Mouse (Mus musculus): ENCODE measurements around the gene Olfr70. TPM values are rescaled to one million over a fixed set of nuclear protein-coding genes. Genes with fewer than 3 reads are reported as not detected.

The Olfr70 gene
- polyA plus RNA-seq, 1 experiment from 2014 or later = not detected

- ATAC-seq (ENCODE audit: low FRiP score) = no peak
- peak within 1 kb of the TSS; percentile 40 for H3K4me2 ChIP-seq
- H3K4me1 ChIP-seq (ENCODE audit: control insufficient read depth, insufficient read depth, low read length) = peaks cover 12% of the 10 kb centered on the region
- H3K36me3 ChIP-seq (ENCODE audit: control insufficient read depth, insufficient read depth, low read length) = no peaks in the 10 kb centered on the region
- H3K9ac ChIP-seq (ENCODE audit: low read length) = peak within 1 kb of the TSS; percentile 42; the same call in 1 of the 2 replicates
- peak within 1 kb of the TSS; percentile 25 for H3K4me3 ChIP-seq (ENCODE audit: low read depth, low read length)
- H3K27ac ChIP-seq (ENCODE audit: low read depth, low read length) = no peak within 1 kb of the TSS
- peak; percentile 93 for DNase-seq (ENCODE audit: low spot score, missing footprints)
- 13% methylated on average over 24 of the region's 24 CpGs for WGBS
- H3K9me3 ChIP-seq (ENCODE audit: control insufficient read depth, low read length) = no peaks in the 10 kb centered on the region; the same call in 1 of the 2 replicates
- H3K27me3 ChIP-seq (ENCODE audit: control insufficient read depth, insufficient read depth, low read length) = 0 out of 2 replicates have a peak, but pooled peaks cover under 1% of the 10 kb centered on the region
These were observed 47.2 kb downstream of the Olfr70 start, which contains the start of gene Spag8 for GRCm38 (mm10) chr4:43653161-43654015. TSS of gene Spag8 (minus strand) at chr4:43653594.

GRCm38 (mm10) chr4:43652726-43653125, 47.9 kb downstream of the Olfr70 start:
- no peaks in the 10 kb centered on the region; the same call in 1 of the 2 replicates for H3K9me3 ChIP-seq (ENCODE audit: control insufficient read depth, low read length)
- H3K27me3 ChIP-seq (ENCODE audit: control insufficient read depth, insufficient read depth, low read length) = no peaks in the 10 kb centered on the region
- 89% methylated on average over 4 of the region's 4 CpGs for whole genome bisulfite sequencing
- DNase-seq (ENCODE audit: low spot score, missing footprints) = no peak
- no peak overlapping the region for H3K9ac ChIP-seq (ENCODE audit: low read length)
- H3K4me1 ChIP-seq (ENCODE audit: control insufficient read depth, insufficient read depth, low read length) = peaks cover 12% of the 10 kb centered on the region
- no peaks in the 10 kb centered on the region for H3K36me3 ChIP-seq (ENCODE audit: control insufficient read depth, insufficient read depth, low read length)
- H3K27ac ChIP-seq (ENCODE audit: low read depth, low read length) = no peak overlapping the region
- no peak for ATAC-seq (ENCODE audit: low FRiP score)
- no peak overlapping the region for H3K4me3 ChIP-seq (ENCODE audit: low read depth, low read length)
- peak overlapping the region; percentile 40 for H3K4me2 ChIP-seq

GRCm38 (mm10) chr4:43649783-43650182, 50.8 kb downstream of the Olfr70 start:
- H3K36me3 ChIP-seq (ENCODE audit: control insufficient read depth, insufficient read depth, low read length) = no peaks in the 10 kb centered on the region
- H3K27ac ChIP-seq (ENCODE audit: low read depth, low read length) = no peak overlapping the region
- ATAC-seq (ENCODE audit: low FRiP score) (no peak), DNase-seq (ENCODE audit: low spot score, missing footprints) (peak; percentile 78)
- no peak overlapping the region for H3K4me3 ChIP-seq (ENCODE audit: low read depth, low read length)
- H3K27me3 ChIP-seq (ENCODE audit: control insufficient read depth, insufficient read depth, low read length) = no peaks in the 10 kb centered on the region
- WGBS = 93% methylated on average over 3 of the region's 3 CpGs
- H3K4me2 ChIP-seq = no peak overlapping the region
- H3K9me3 ChIP-seq (ENCODE audit: control insufficient read depth, low read length) = no peaks in the 10 kb centered on the region; the same call in 1 of the 2 replicates
- peaks cover 7% of the 10 kb centered on the region for H3K4me1 ChIP-seq (ENCODE audit: control insufficient read depth, insufficient read depth, low read length)
- H3K9ac ChIP-seq (ENCODE audit: low read length) = no peak overlapping the region

Other genes with a start within 250 kb of the Olfr70 start
- gene Cd72, start 246.2 kb downstream of the Olfr70 start, polyA plus RNA-seq (2014; fragmentation: Nextera tagmentation; extraction: Ambion mirVana) = 2.9 and 3.4 TPM in 2 replicates
- gene Sit1, start 217.1 kb downstream of the Olfr70 start, polyA plus RNA-seq (2014; fragmentation: Nextera tagmentation; extraction: Ambion mirVana) = not detected in 2 replicates
- gene Ccdc107, start 207.9 kb downstream of the Olfr70 start, polyA plus RNA-seq (2014; fragmentation: Nextera tagmentation; extraction: Ambion mirVana) = 45.8 and 48.8 TPM in 2 replicates
- 32.4 and 40.2 TPM in 2 replicates for gene Arhgef39, start 201.1 kb downstream of the Olfr70 start, polyA plus RNA-seq (2014; fragmentation: Nextera tagmentation; extraction: Ambion mirVana)
- 0.07 TPM in 1 of 2 replicates, not detected in the other for gene Car9, start 193.8 kb downstream of the Olfr70 start, polyA plus RNA-seq (2014; fragmentation: Nextera tagmentation; extraction: Ambion mirVana)
- gene Tpm2, start 177.0 kb downstream of the Olfr70 start, polyA plus RNA-seq (2014; fragmentation: Nextera tagmentation; extraction: Ambion mirVana) = 44.0 and 51.8 TPM in 2 replicates
- 46.4 and 54.5 TPM in 2 replicates for gene Creb3, start 138.5 kb downstream of the Olfr70 start, polyA plus RNA-seq (2014; fragmentation: Nextera tagmentation; extraction: Ambion mirVana)
- 38.4 and 40.4 TPM in 2 replicates for gene Tln1, start 138.1 kb downstream of the Olfr70 start, polyA plus RNA-seq (2014; fragmentation: Nextera tagmentation; extraction: Ambion mirVana)
- 22.0 and 25.2 TPM in 2 replicates for gene Rgp1, start 122.1 kb downstream of the Olfr70 start, polyA plus RNA-seq (2014; fragmentation: Nextera tagmentation; extraction: Ambion mirVana)
- gene Gba2, start 121.9 kb downstream of the Olfr70 start, polyA plus RNA-seq (2014; fragmentation: Nextera tagmentation; extraction: Ambion mirVana) = 24.5 and 26.1 TPM in 2 replicates
- gene Msmp, start 116.3 kb downstream of the Olfr70 start, polyA plus RNA-seq (2014; fragmentation: Nextera tagmentation; extraction: Ambion mirVana) = 0.63 TPM in 1 of 2 replicates, not detected in the other
- gene Npr2, start 68.9 kb downstream of the Olfr70 start, polyA plus RNA-seq (2014; fragmentation: Nextera tagmentation; extraction: Ambion mirVana) = 14.0 and 15.5 TPM in 2 replicates
- gene Spag8, start 47.2 kb downstream of the Olfr70 start, polyA plus RNA-seq (2014; fragmentation: Nextera tagmentation; extraction: Ambion mirVana) = 2.9 and 3.4 TPM in 2 replicates
- 70.0 and 72.9 TPM in 2 replicates for gene Hint2, start 44.3 kb downstream of the Olfr70 start, polyA plus RNA-seq (2014; fragmentation: Nextera tagmentation; extraction: Ambion mirVana)
- 4.4 and 4.5 TPM in 2 replicates for gene Tmem8b, start 31.8 kb downstream of the Olfr70 start, polyA plus RNA-seq (2014; fragmentation: Nextera tagmentation; extraction: Ambion mirVana)
- gene Fam221b, start 31.7 kb downstream of the Olfr70 start, polyA plus RNA-seq (2014; fragmentation: Nextera tagmentation; extraction: Ambion mirVana) = 2.4 and 2.5 TPM in 2 replicates
- not detected in 2 replicates for gene Olfr71, start 9.4 kb upstream of the Olfr70 start, polyA plus RNA-seq (2014; fragmentation: Nextera tagmentation; extraction: Ambion mirVana)
- 0.11 and 0.25 TPM in 2 replicates for gene Hrct1, start 26.4 kb upstream of the Olfr70 start, polyA plus RNA-seq (2014; fragmentation: Nextera tagmentation; extraction: Ambion mirVana)
- gene Spaar, start 29.2 kb upstream of the Olfr70 start, polyA plus RNA-seq (2014; fragmentation: Nextera tagmentation; extraction: Ambion mirVana) = 0.04 TPM in 1 of 2 replicates, not detected in the other
- not detected in 2 replicates for gene Olfr159, start 70.2 kb upstream of the Olfr70 start, polyA plus RNA-seq (2014; fragmentation: Nextera tagmentation; extraction: Ambion mirVana)
- not detected in 2 replicates for gene Olfr156, start 123.1 kb upstream of the Olfr70 start, polyA plus RNA-seq (2014; fragmentation: Nextera tagmentation; extraction: Ambion mirVana)
- gene Olfr157, start 139.4 kb upstream of the Olfr70 start, polyA plus RNA-seq (2014; fragmentation: Nextera tagmentation; extraction: Ambion mirVana) = not detected in 2 replicates
- not detected in 2 replicates for gene Olfr155, start 150.8 kb upstream of the Olfr70 start, polyA plus RNA-seq (2014; fragmentation: Nextera tagmentation; extraction: Ambion mirVana)
- 11.9 and 13.6 TPM in 2 replicates for gene Reck, start 174.7 kb upstream of the Olfr70 start, polyA plus RNA-seq (2014; fragmentation: Nextera tagmentation; extraction: Ambion mirVana)

All from midbrain, embryonic 11.5 days (tissue).